Mouse (Mus musculus) liver, embryonic 13.5 days (tissue): ENCODE data around the gene Hira. TPM values are rescaled to one million over a fixed set of nuclear protein-coding genes. Genes with fewer than 3 reads are reported as not detected.
"Not testable (repeated sequence)": the region's sequence is repeated elsewhere in the genome, so short reads cannot be mapped to it uniquely, and the experiment has no call there.

Experiments
- ATAC-seq: fragments of 200-750 bp; cut with Nextera tagmentation; 2 replicates; pipeline ENCODE4 v1.8.0; 2017; ENCODE audit warnings: low read depth, mild to moderate bottlenecking, moderate number of reproducible peaks, moderate library complexity
- DNase-seq: peaks from one replicate; pipeline ENCODE4 v3.0.0; 2022
- H3K27ac ChIP-seq: fragments of 300-500 bp; sonication (generic); 2 replicates; pipeline ENCODE4 v1.5.1; 2015; ENCODE audit warnings: moderate library complexity, mild to moderate bottlenecking, inconsistent platforms
- H3K27me3 ChIP-seq: fragments of 300-500 bp; sonication (generic); 2 replicates; pipeline ENCODE4 v1.6.1; 2015; ENCODE audit warnings: mild to moderate bottlenecking, inconsistent platforms
- H3K36me3 ChIP-seq: fragments of 300-500 bp; sonication (generic); 2 replicates; pipeline ENCODE4 v1.6.1; 2015; ENCODE audit warnings: mild to moderate bottlenecking, inconsistent platforms
- H3K4me1 ChIP-seq: fragments of 300-500 bp; sonication (generic); replicated peaks from 2 replicates; pipeline ENCODE4 v1.6.1; 2015; ENCODE audit warnings: inconsistent platforms
- H3K4me2 ChIP-seq: fragments of 300-500 bp; sonication (generic); 2 replicates; pipeline ENCODE4 v1.6.1; 2015; ENCODE audit warnings: inconsistent platforms, mild to moderate bottlenecking, moderate library complexity
- H3K4me3 ChIP-seq: fragments of 300-500 bp; sonication (generic); replicated peaks from 2 replicates; pipeline ENCODE4 v1.5.1; 2015; ENCODE audit warnings: mild to moderate bottlenecking, inconsistent platforms
- H3K9ac ChIP-seq: fragments of 300-500 bp; sonication (generic); 2 replicates; pipeline ENCODE4 v1.6.1; 2015; ENCODE audit warnings: mild to moderate bottlenecking, inconsistent platforms
- H3K9me3 ChIP-seq: fragments of 300-500 bp; sonication (generic); replicated peaks from 2 replicates; pipeline ENCODE4 v1.6.1; 2016; ENCODE audit warnings: inconsistent platforms
- WGBS: fragments of 180-500 bp; shearing (Covaris S2); methylation state at CpG from one replicate; pipeline ENCODE4 v1.1.7; 2015; ENCODE audit not compliant: insufficient replicate concordance; 5-methylcytosine and 5-hydroxymethylcytosine counted together
- polyA plus RNA-seq: library from polyadenylated mRNA; unstranded; fragments of >200 nt; fragmentation: Nextera tagmentation; extraction: Ambion mirVana; gene quantifications from 2 replicates; pipeline ENCODE4 v1.2.1, GENCODE M21; 2015

Hira gene
- polyA plus RNA-seq, 1 experiment from 2014 or later: 9.1 TPM

GRCm38 (mm10) chr16:18870495-18870894 lies 6.3 kb upstream of the Hira start:
- peak; percentile 46 for DNase-seq
- 0 out of 2 replicates have a peak overlapping the region, but pooled peaks have one; percentile 26 for H3K4me2 ChIP-seq
- H3K4me3 ChIP-seq, H3K9me3 ChIP-seq, H3K9ac ChIP-seq, H3K27me3 ChIP-seq: not testable (repeated sequence)
- 37% methylated on average over 1 of the region's 1 CpGs for WGBS
- H3K4me1 ChIP-seq: peaks cover 34% of the 10 kb centered on the region
- peak overlapping the region; percentile 64; the same call in 1 of the 2 replicates for H3K27ac ChIP-seq
- ATAC-seq: peak; percentile 43; the same call in 1 of the 2 replicates
- H3K36me3 ChIP-seq: peaks cover 44% of the 10 kb centered on the region

GRCm38 (mm10) chr16:18876091-18876441 lies 771 bp upstream of the Hira start:
- DNase-seq (no peak), ATAC-seq (no peak)
- Histone ChIP-seq H3K4me3 (peak overlapping the region; percentile 97), H3K4me2 (peak overlapping the region; percentile 96), H3K27ac (peak overlapping the region; percentile 98), H3K4me1 (peaks cover 65% of the 10 kb centered on the region), H3K27me3 (no peaks in the 10 kb centered on the region), H3K9ac (peak overlapping the region; percentile 94), H3K36me3 (peaks cover 56% of the 10 kb centered on the region), H3K9me3 (no peaks in the 10 kb centered on the region)
- WGBS: under 1% methylated on average over 17 of the region's 17 CpGs

- Histone ChIP-seq H3K4me3 (peak overlapping the region; percentile 97), H3K4me1 (peaks cover 59% of the 10 kb centered on the region), H3K9me3 (no peaks in the 10 kb centered on the region), H3K36me3 (peaks cover 49% of the 10 kb centered on the region), H3K9ac (peak overlapping the region; percentile 94), H3K27me3 (no peaks in the 10 kb centered on the region), H3K4me2 (peak overlapping the region; percentile 96), H3K27ac (peak overlapping the region; percentile 98)
- under 1% methylated on average over 43 of the region's 43 CpGs for whole genome bisulfite sequencing
- peak; percentile 57 for DNase-seq
- ATAC-seq: peak; percentile 11
These were observed 701 bp downstream of the Hira start for GRCm38 (mm10) chr16:18877386-18878090.

- DNase-seq: no peak
- ATAC-seq: no peak
- peak overlapping the region; percentile 96 for H3K4me2 ChIP-seq
- peak overlapping the region; percentile 97 for H3K4me3 ChIP-seq
- no peaks in the 10 kb centered on the region for H3K27me3 ChIP-seq
- H3K36me3 ChIP-seq: peaks cover 42% of the 10 kb centered on the region
- peak overlapping the region; percentile 94 for H3K9ac ChIP-seq
- H3K27ac ChIP-seq: peak overlapping the region; percentile 98
- WGBS: 15% methylated on average over 20 of the region's 20 CpGs
- H3K4me1 ChIP-seq: peaks cover 61% of the 10 kb centered on the region
- no peaks in the 10 kb centered on the region for H3K9me3 ChIP-seq
These were observed 1.4 kb downstream of the Hira start for GRCm38 (mm10) chr16:18878091-18878720.

- ATAC-seq (no peak), DNase-seq (no peak)
- H3K4me2 ChIP-seq: no peak overlapping the region
- H3K27me3 ChIP-seq: no peaks in the 10 kb centered on the region
- H3K9ac ChIP-seq: no peak overlapping the region
- no peak overlapping the region for H3K27ac ChIP-seq
- H3K4me3 ChIP-seq: no peak overlapping the region
- peaks cover 30% of the 10 kb centered on the region for H3K36me3 ChIP-seq
- H3K4me1 ChIP-seq: peaks cover 49% of the 10 kb centered on the region
- no peaks in the 10 kb centered on the region for H3K9me3 ChIP-seq
These were observed 7.2 kb downstream of the Hira start for GRCm38 (mm10) chr16:18884044-18884443.

GRCm38 (mm10) chr16:18893840-18894372 lies 17.1 kb downstream of the Hira start:
- Histone ChIP-seq H3K27me3 (no peaks in the 10 kb centered on the region), H3K4me2 (no peak overlapping the region), H3K36me3 (peaks cover 28% of the 10 kb centered on the region), H3K27ac (no peak overlapping the region), H3K4me1 (peaks cover 36% of the 10 kb centered on the region), H3K9ac (no peak overlapping the region), H3K4me3 (no peak overlapping the region), H3K9me3 (no peaks in the 10 kb centered on the region)
- DNase-seq (no peak), ATAC-seq (no peak)
- 76% methylated on average over 4 of the region's 4 CpGs for WGBS

- no peak overlapping the region for H3K27ac ChIP-seq
- no peaks in the 10 kb centered on the region for H3K27me3 ChIP-seq
- H3K4me3 ChIP-seq: no peak overlapping the region
- peaks cover 24% of the 10 kb centered on the region for H3K4me1 ChIP-seq
- H3K9me3 ChIP-seq: no peaks in the 10 kb centered on the region
- DNase-seq (no peak), ATAC-seq (no peak)
- no peak overlapping the region for H3K9ac ChIP-seq
- H3K36me3 ChIP-seq: peaks cover 41% of the 10 kb centered on the region
- H3K4me2 ChIP-seq: no peak overlapping the region
- WGBS: 56% methylated on average over 3 of the region's 3 CpGs
These were observed 18.4 kb downstream of the Hira start for GRCm38 (mm10) chr16:18895249-18895648.

- H3K4me3 ChIP-seq: no peak overlapping the region
- ATAC-seq: no peak
- H3K27ac ChIP-seq: no peak overlapping the region
- H3K4me2 ChIP-seq: no peak overlapping the region
- H3K9ac ChIP-seq: no peak overlapping the region
- H3K4me1 ChIP-seq: peaks cover 20% of the 10 kb centered on the region
- no peaks in the 10 kb centered on the region for H3K9me3 ChIP-seq
- 68% methylated on average over 10 of the region's 10 CpGs for WGBS
- H3K36me3 ChIP-seq: peaks cover 50% of the 10 kb centered on the region
- no peaks in the 10 kb centered on the region for H3K27me3 ChIP-seq
- no peak for DNase-seq
These were observed 19.6 kb downstream of the Hira start for GRCm38 (mm10) chr16:18896429-18896828.

- ATAC-seq (no peak), DNase-seq (no peak)
- Histone ChIP-seq H3K27me3 (no peaks in the 10 kb centered on the region), H3K4me1 (no peaks in the 10 kb centered on the region), H3K27ac (no peak overlapping the region), H3K4me2 (no peak overlapping the region), H3K9me3 (no peaks in the 10 kb centered on the region), H3K4me3 (no peak overlapping the region), H3K9ac (no peak overlapping the region), H3K36me3 (peaks cover 62% of the 10 kb centered on the region)
- 82% methylated on average over 1 of the region's 1 CpGs for WGBS
These were observed 28.8 kb downstream of the Hira start for GRCm38 (mm10) chr16:18905648-18906047.

GRCm38 (mm10) chr16:18916064-18916463 lies 39.2 kb downstream of the Hira start:
- WGBS: 81% methylated on average over 4 of the region's 4 CpGs
- no peak for DNase-seq
- no peaks in the 10 kb centered on the region for H3K9me3 ChIP-seq
- H3K4me2 ChIP-seq: no peak overlapping the region
- no peaks in the 10 kb centered on the region for H3K4me1 ChIP-seq
- no peak overlapping the region for H3K4me3 ChIP-seq
- no peak overlapping the region for H3K27ac ChIP-seq
- H3K36me3 ChIP-seq: peaks cover 74% of the 10 kb centered on the region
- no peak overlapping the region for H3K9ac ChIP-seq
- H3K27me3 ChIP-seq: no peaks in the 10 kb centered on the region
- ATAC-seq: no peak

- H3K27me3 ChIP-seq: no peaks in the 10 kb centered on the region
- H3K36me3 ChIP-seq: peaks cover 94% of the 10 kb centered on the region
These were observed 44.9 kb downstream of the Hira start for GRCm38 (mm10) chr16:18921771-18922170.

More at GRCm38 (mm10) chr16:18921771-18922170, 44.9 kb downstream of the Hira start:
- DNase-seq (no peak), ATAC-seq (no peak)
- H3K4me1 ChIP-seq: no peaks in the 10 kb centered on the region
- 81% methylated on average over 2 of the region's 2 CpGs for WGBS
- no peak overlapping the region for H3K27ac ChIP-seq
- no peaks in the 10 kb centered on the region for H3K9me3 ChIP-seq
- H3K9ac ChIP-seq: no peak overlapping the region
- no peak overlapping the region for H3K4me3 ChIP-seq
- no peak overlapping the region for H3K4me2 ChIP-seq
